ENCODE assay signal across 21 mouse cellular contexts in the genomic region with DNA sequence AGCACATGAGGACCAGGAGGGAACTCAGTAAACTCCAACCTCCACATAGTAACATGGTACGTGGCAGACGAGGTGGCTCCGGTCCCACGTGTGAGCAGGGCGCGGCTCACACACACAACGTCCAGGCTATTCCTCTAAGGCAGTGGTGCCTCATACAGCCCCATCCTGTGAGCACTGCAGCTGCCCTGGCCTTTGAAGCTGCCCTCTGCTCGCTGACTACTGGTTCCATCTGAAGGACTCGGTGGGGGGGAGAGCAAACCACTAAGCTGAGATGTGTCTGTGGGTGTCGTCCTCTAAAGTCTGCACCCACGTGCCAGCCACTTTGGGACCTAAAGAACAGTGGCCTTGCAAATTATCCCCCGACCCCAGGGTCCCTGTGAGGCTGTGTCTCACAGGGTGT. TPM values are rescaled to one million over a fixed set of nuclear protein-coding genes. Genes with fewer than 3 reads are reported as not detected.
"Had no signal": no experiment of that assay in that cellular context is flagged by ENCODE, and none has a peak within 500 bp of the region (broad histone marks: within the 10 kb centered on the region; RNA-seq: fewer than 3 reads in every experiment).

No protein-coding gene starts in this region.

- DNase-seq: liver, postnatal 0 days; lung, adult 2 months; lung, postnatal 14 days; lung, postnatal 36 days; retina, postnatal 1 day; right cerebral cortex, adult 18-20 months; right cerebral cortex, postnatal 25 days; right cerebral cortex, postnatal 4 days; spleen, adult 18-20 months; thymus, adult 18-20 months; thymus, postnatal 14 days; thymus, postnatal 36 days had no signal

- H3K27ac ChIP-seq: lung, embryonic 15.5 days; midbrain, embryonic 13.5 days; midbrain, embryonic 15.5 days; neural tube, embryonic 13.5 days; neural tube, embryonic 15.5 days had no signal

- H3K4me3 ChIP-seq: lung, embryonic 15.5 days; midbrain, embryonic 13.5 days; midbrain, embryonic 15.5 days; neural tube, embryonic 13.5 days; neural tube, embryonic 15.5 days had no signal

- H3K4me2 ChIP-seq: lung, embryonic 15.5 days; midbrain, embryonic 11.5 days; midbrain, embryonic 13.5 days; midbrain, embryonic 15.5 days; neural tube, embryonic 13.5 days; neural tube, embryonic 15.5 days had no signal

- H3K9ac ChIP-seq: liver, postnatal 0 days; lung, embryonic 15.5 days; midbrain, embryonic 13.5 days; midbrain, embryonic 15.5 days; neural tube, embryonic 13.5 days; neural tube, embryonic 15.5 days had no signal

- H3K36me3 ChIP-seq: lung, embryonic 15.5 days; midbrain, embryonic 13.5 days; midbrain, embryonic 15.5 days; neural tube, embryonic 13.5 days; neural tube, embryonic 15.5 days had no signal

- H3K27me3 ChIP-seq: lung, embryonic 15.5 days; midbrain, embryonic 13.5 days; midbrain, embryonic 15.5 days; neural tube, embryonic 15.5 days had no signal

- ATAC-seq: liver, postnatal 0 days; midbrain, embryonic 13.5 days; midbrain, embryonic 15.5 days had no signal

- H3K9me3 ChIP-seq: lung, embryonic 15.5 days; midbrain, embryonic 13.5 days; midbrain, embryonic 15.5 days; neural tube, embryonic 13.5 days; neural tube, embryonic 15.5 days had no signal

RNA-seq across cellular contexts. Expression of gene Stk32c, which starts 17.1 kb away (rescaled TPM):
- total RNA-seq: megakaryocyte progenitor cell, adult 5-6 weeks had no signal
- polyA plus RNA-seq: liver, postnatal 0 days; thymus, postnatal 0 days had no signal

RNA-seq across cellular contexts. Expression of gene Lrrc27, which starts 17.5 kb away (rescaled TPM):
- total RNA-seq: monocyte, adult 5-6 weeks had no signal
